ENCODE assay signal across 14 mouse cellular contexts in genomic region chr5:105801031-105801529, GRCm38 (mm10).
DNase-seq lines count a peak whose midpoint lies in the region; ATAC-seq and TF ChIP-seq lines count a peak whose summit lies in the region.
"Had no signal": no experiment of that assay in that cellular context is flagged by ENCODE, and none has a peak within 500 bp of the region (broad histone marks: within the 10 kb centered on the region; RNA-seq: fewer than 3 reads in every experiment).

No protein-coding gene starts in this region.

- no peak overlapping the region for H3K9ac ChIP-seq in heart, postnatal 0 days (replicated peaks; ENCODE audit: low read depth, low read length)
- H3K9ac ChIP-seq in lung, postnatal 0 days (replicated peaks; ENCODE audit: low read depth): no peak overlapping the region
- no peak overlapping the region for H3K9ac ChIP-seq in liver, embryonic 11.5 days (ENCODE audit: low read depth, low read length)
- H3K9ac ChIP-seq in stomach, postnatal 0 days (ENCODE audit: low read length): no peak overlapping the region
- H3K9ac ChIP-seq: heart, embryonic 15.5 days; midbrain, embryonic 13.5 days had no signal

- no peak for TF ChIP-seq CTCF in heart, postnatal 0 days (IDR thresholded peaks at IDR 0.05; ENCODE audit: low read depth)
- TF ChIP-seq CTCF in lung, postnatal 0 days (IDR thresholded peaks at IDR 0.05): no peak
- no peak for TF ChIP-seq CTCF in stomach, postnatal 0 days (IDR thresholded peaks at IDR 0.05; ENCODE audit: low read depth)

- WGBS in heart, postnatal 0 days: 90% methylated on average over 10 of the region's 10 CpGs
- 50% methylated on average over 10 of the region's 10 CpGs for WGBS in lung, postnatal 0 days
- 78% methylated on average over 10 of the region's 10 CpGs for WGBS in liver, embryonic 11.5 days
- WGBS in stomach, postnatal 0 days: 61% methylated on average over 10 of the region's 10 CpGs

- DNase-seq in heart, postnatal 0 days (ENCODE audit: low spot score): no peak
- DNase-seq in heart, adult 9 months (ENCODE audit: low spot score in 2 of 2): no peak
- DNase-seq in lung, postnatal 0 days (ENCODE audit: low spot score): no peak
- DNase-seq in lung, postnatal 25 days (ENCODE audit: low spot score): no peak
- DNase-seq in liver, embryonic 11.5 days (ENCODE audit: low spot score): no peak
- DNase-seq in stomach, postnatal 0 days (ENCODE audit: low spot score): peak; percentile 45
- DNase-seq in layer of hippocampus, postnatal 36 days: no peak
- no peak for DNase-seq in gastrocnemius, postnatal 25 days
- DNase-seq: cerebellum, postnatal 25 days; lung, adult 2 months; retina, postnatal 1 day had no signal

- ATAC-seq in heart, postnatal 0 days (ENCODE audit: insufficient read depth, low read depth): no peak
- no peak for ATAC-seq in lung, postnatal 0 days
- 0 out of 2 replicates have a peak, but pooled peaks have one; percentile 22 for ATAC-seq in liver, embryonic 11.5 days (replicated peaks; ENCODE audit: low FRiP score)
- ATAC-seq in stomach, postnatal 0 days (ENCODE audit: low FRiP score, low TSS enrichment): peak; percentile 40

- H3K36me3 ChIP-seq in heart, postnatal 0 days (replicated peaks; ENCODE audit: control insufficient read depth, insufficient read depth, low read length): no peaks in the 10 kb centered on the region
- H3K36me3 ChIP-seq in lung, postnatal 0 days (ENCODE audit: insufficient read depth, low read length): no peaks in the 10 kb centered on the region
- H3K36me3 ChIP-seq in liver, embryonic 11.5 days (ENCODE audit: control insufficient read depth, insufficient read depth, low read length): no peaks in the 10 kb centered on the region; the same call in 1 of the 2 replicates
- no peaks in the 10 kb centered on the region for H3K36me3 ChIP-seq in stomach, postnatal 0 days (ENCODE audit: control insufficient read depth, insufficient read depth, low read length)
- H3K36me3 ChIP-seq: heart, embryonic 15.5 days; midbrain, embryonic 13.5 days had no signal

- no peaks in the 10 kb centered on the region for H3K4me1 ChIP-seq in heart, postnatal 0 days (ENCODE audit: control insufficient read depth, insufficient read depth)
- peaks cover 20% of the 10 kb centered on the region; the same call in 1 of the 2 replicates for H3K4me1 ChIP-seq in lung, postnatal 0 days (ENCODE audit: insufficient read depth, low read depth, low read length)
- peaks cover 16% of the 10 kb centered on the region for H3K4me1 ChIP-seq in liver, embryonic 11.5 days (replicated peaks; ENCODE audit: control insufficient read depth, insufficient read depth, low read length)
- H3K4me1 ChIP-seq in stomach, postnatal 0 days (replicated peaks; ENCODE audit: control insufficient read depth, insufficient read depth): peaks cover 7% of the 10 kb centered on the region

- no peak overlapping the region for H3K4me3 ChIP-seq in heart, postnatal 0 days (ENCODE audit: low read depth, low read length)
- H3K4me3 ChIP-seq in lung, postnatal 0 days (ENCODE audit: low read depth, low read length): no peak overlapping the region
- H3K4me3 ChIP-seq in liver, embryonic 11.5 days (ENCODE audit: low read depth, low read length): no peak overlapping the region
- no peak overlapping the region for H3K4me3 ChIP-seq in stomach, postnatal 0 days (ENCODE audit: low read depth, low read length)
- H3K4me3 ChIP-seq: heart, embryonic 15.5 days; left cerebral cortex, adult 2 months; midbrain, embryonic 13.5 days had no signal

- no peaks in the 10 kb centered on the region for H3K27me3 ChIP-seq in heart, postnatal 0 days (ENCODE audit: control insufficient read depth, insufficient read depth, low read length)
- no peaks in the 10 kb centered on the region for H3K27me3 ChIP-seq in lung, postnatal 0 days (replicated peaks; ENCODE audit: insufficient read depth, low read length)
- no peaks in the 10 kb centered on the region for H3K27me3 ChIP-seq in liver, embryonic 11.5 days (replicated peaks; ENCODE audit: control insufficient read depth, insufficient read depth, low read length)
- H3K27me3 ChIP-seq in stomach, postnatal 0 days (ENCODE audit: control insufficient read depth, insufficient read depth, low read length): no peaks in the 10 kb centered on the region
- H3K27me3 ChIP-seq: heart, embryonic 15.5 days; midbrain, embryonic 13.5 days had no signal

- no peak for TF ChIP-seq EP300 in heart, postnatal 0 days (IDR thresholded peaks at IDR 0.05; ENCODE audit: low read depth)
- TF ChIP-seq EP300 in lung, postnatal 0 days (IDR thresholded peaks at IDR 0.05): no peak
- TF ChIP-seq EP300 in stomach, postnatal 0 days (optimal IDR thresholded peaks at IDR 0.05): no peak

- peak overlapping the region; percentile 62; the same call in 1 of the 2 replicates for H3K27ac ChIP-seq in heart, postnatal 0 days (ENCODE audit: low read depth)
- H3K27ac ChIP-seq in lung, postnatal 0 days (ENCODE audit: low read length): peak overlapping the region; percentile 68
- peak overlapping the region; percentile 52; the same call in 1 of the 2 replicates for H3K27ac ChIP-seq in liver, embryonic 11.5 days (ENCODE audit: low read depth, low read length)
- peak overlapping the region; percentile 65 for H3K27ac ChIP-seq in stomach, postnatal 0 days (replicated peaks)

- no peak overlapping the region for H3K4me2 ChIP-seq in heart, postnatal 0 days (ENCODE audit: low read depth, low read length)
- H3K4me2 ChIP-seq in lung, postnatal 0 days (replicated peaks; ENCODE audit: low read depth, low read length): no peak overlapping the region
- H3K4me2 ChIP-seq in liver, embryonic 11.5 days: no peak overlapping the region
- H3K4me2 ChIP-seq in stomach, postnatal 0 days (replicated peaks; ENCODE audit: low read depth): no peak overlapping the region
- H3K4me2 ChIP-seq: heart, embryonic 15.5 days had no signal

- H3K9me3 ChIP-seq in heart, postnatal 0 days (replicated peaks; ENCODE audit: control insufficient read depth, low read length): no peaks in the 10 kb centered on the region
- no peaks in the 10 kb centered on the region for H3K9me3 ChIP-seq in lung, postnatal 0 days (ENCODE audit: low read length)
- H3K9me3 ChIP-seq in liver, embryonic 11.5 days (ENCODE audit: control insufficient read depth, low read length): no peaks in the 10 kb centered on the region
- no peaks in the 10 kb centered on the region for H3K9me3 ChIP-seq in stomach, postnatal 0 days (ENCODE audit: control insufficient read depth, low read length)
- H3K9me3 ChIP-seq: heart, embryonic 15.5 days; midbrain, embryonic 13.5 days had no signal

Comparison
In these comparisons a context has a peak if more than half of its experiments do, and no peak if none do; other contexts are left out.
1. ATAC-seq: peak in liver, embryonic 11.5 days (single experiment) and stomach, postnatal 0 days (single experiment); none in heart, postnatal 0 days (single experiment) and lung, postnatal 0 days (single experiment).
2. Peak in every context shown above with its lines, with median percentiles within 50 percentile points of each other: H3K27ac ChIP-seq.